Mouse (Mus musculus) olfactory bulb, adult 2 months (tissue): ENCODE measurements around the gene Slc35f6. TPM values are rescaled to one million over a fixed set of nuclear protein-coding genes. Genes with fewer than 3 reads are reported as not detected.
"Not testable (repeated sequence)": the region's sequence is repeated elsewhere in the genome, so short reads cannot be mapped to it uniquely, and the experiment has no call there.

Experiments used
- H3K27ac ChIP-seq: fragments of 200-500 bp; 2 replicates; pipeline ENCODE4 v1.5.1; 2012; ENCODE audit warnings: low read depth, low read length; ENCODE audit not compliant: insufficient read depth
- H3K4me1 ChIP-seq: fragments of 200-500 bp; 2 replicates; pipeline ENCODE4 v1.6.1; 2012; ENCODE audit warnings: low read length; ENCODE audit not compliant: control insufficient read depth, insufficient read depth
- H3K4me3 ChIP-seq: fragments of 200-500 bp; 2 replicates; pipeline ENCODE4 v1.5.1; 2012; ENCODE audit warnings: mild to moderate bottlenecking, low read depth, low read length, moderate library complexity; ENCODE audit not compliant: insufficient read depth
- CTCF ChIP-seq: fragments of 200-500 bp; IDR thresholded peaks from 2 replicates; pipeline ENCODE4 v1.5.1; 2012; ENCODE audit warnings: low read depth, mild to moderate bottlenecking, low read length, moderate library complexity; ENCODE audit not compliant: insufficient read depth
- POLR2A ChIP-seq: fragments of 200-500 bp; IDR thresholded peaks from 2 replicates; pipeline ENCODE4 v1.6.1; 2012; ENCODE audit warnings: mild to moderate bottlenecking, low read depth, low read length, moderate library complexity; ENCODE audit not compliant: insufficient read depth
- WGBS: fragments of 180-500 bp; shearing (Covaris S2); methylation state at CpG from one replicate; pipeline ENCODE4 v1.1.7; 2018; 5-methylcytosine and 5-hydroxymethylcytosine counted together
- polyA plus RNA-seq: library from polyadenylated mRNA; stranded (reverse); fragments of >200 nt; gene quantifications from 2 replicates; pipeline ENCODE4 v1.2.4, GENCODE M21; 2012; ENCODE audit warnings: low replicate concordance; ENCODE audit not compliant: missing spikeins, insufficient read depth, insufficient read length

The Slc35f6 gene
- polyA plus RNA-seq, 1 experiment, result not detected

DNA sequence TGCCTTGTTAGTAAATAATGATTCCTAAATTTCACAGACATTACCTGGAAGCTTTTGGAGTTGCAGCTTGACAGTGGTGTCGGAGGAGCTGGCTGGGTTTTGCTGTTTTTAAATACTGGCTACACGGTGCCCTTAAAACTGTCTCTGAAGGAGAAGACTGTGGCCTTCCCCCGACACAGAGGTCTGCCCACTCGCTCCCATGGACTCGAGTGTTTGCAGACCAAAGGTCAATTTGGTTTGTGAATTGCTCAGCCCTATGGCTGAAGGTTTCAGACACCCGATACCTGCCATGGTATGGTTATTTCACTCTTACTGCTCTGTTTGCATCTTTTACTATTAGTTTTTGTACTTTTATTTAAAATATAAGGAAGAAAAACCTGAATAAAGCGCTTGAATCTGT lies 26.3 kb downstream of the Slc35f6 start:
- no peaks in the 10 kb centered on the region for H3K4me1 ChIP-seq
- TF ChIP-seq POLR2A, result no peak
- no peak for TF ChIP-seq CTCF
- WGBS, result 89% methylated on average over 7 of the region's 7 CpGs
- no peak overlapping the region for H3K4me3 ChIP-seq
- H3K27ac ChIP-seq, result no peak overlapping the region

DNA sequence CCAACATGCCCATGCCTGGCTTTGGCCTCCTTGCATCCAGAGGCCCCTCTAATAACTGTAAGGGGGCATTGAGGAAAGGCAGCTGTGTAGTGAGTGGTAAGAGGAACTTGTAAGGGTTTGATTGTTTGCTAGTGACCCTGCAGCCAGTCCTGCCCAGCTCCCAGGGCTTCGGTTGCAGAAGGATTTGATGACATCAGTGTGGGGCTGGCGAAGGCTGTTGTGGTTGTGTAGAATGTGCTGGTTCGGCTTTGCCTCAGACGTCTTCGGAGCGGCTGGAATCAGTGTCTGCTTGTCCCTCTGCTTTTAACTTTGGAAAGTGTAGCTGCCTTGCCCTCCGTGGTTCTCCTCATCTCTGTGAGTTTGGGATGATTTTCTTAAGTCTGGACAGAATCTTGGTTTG lies 29.1 kb downstream of the Slc35f6 start:
- TF ChIP-seq CTCF, result no peak
- TF ChIP-seq POLR2A, result no peak
- no peaks in the 10 kb centered on the region for H3K4me1 ChIP-seq
- H3K4me3 ChIP-seq, result no peak overlapping the region
- H3K27ac ChIP-seq, result no peak overlapping the region
- 83% methylated on average over 7 of the region's 7 CpGs for WGBS

DNA sequence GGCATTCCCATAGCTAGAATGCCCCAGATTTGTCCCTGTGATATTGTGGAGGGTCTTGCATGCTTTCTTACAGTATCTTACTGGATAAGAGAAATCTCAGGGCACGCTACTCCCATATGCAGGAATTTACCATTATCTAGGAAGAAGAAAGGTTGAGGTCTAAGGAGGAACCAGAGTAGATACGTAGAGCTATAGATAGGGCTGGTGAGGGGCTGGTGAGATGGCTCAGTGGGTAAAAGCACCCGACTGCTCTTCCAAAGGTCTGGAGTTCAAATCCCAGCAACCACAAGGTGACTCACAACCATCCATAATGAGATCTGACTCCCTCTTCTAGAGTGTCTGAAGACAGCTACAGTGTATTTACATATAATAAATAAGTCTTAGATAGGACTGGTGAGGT lies 30.3 kb downstream of the Slc35f6 start:
- H3K27ac ChIP-seq, H3K4me3 ChIP-seq, H3K4me1 ChIP-seq: not testable (repeated sequence)
- 92% methylated on average over 3 of the region's 3 CpGs for WGBS

DNA sequence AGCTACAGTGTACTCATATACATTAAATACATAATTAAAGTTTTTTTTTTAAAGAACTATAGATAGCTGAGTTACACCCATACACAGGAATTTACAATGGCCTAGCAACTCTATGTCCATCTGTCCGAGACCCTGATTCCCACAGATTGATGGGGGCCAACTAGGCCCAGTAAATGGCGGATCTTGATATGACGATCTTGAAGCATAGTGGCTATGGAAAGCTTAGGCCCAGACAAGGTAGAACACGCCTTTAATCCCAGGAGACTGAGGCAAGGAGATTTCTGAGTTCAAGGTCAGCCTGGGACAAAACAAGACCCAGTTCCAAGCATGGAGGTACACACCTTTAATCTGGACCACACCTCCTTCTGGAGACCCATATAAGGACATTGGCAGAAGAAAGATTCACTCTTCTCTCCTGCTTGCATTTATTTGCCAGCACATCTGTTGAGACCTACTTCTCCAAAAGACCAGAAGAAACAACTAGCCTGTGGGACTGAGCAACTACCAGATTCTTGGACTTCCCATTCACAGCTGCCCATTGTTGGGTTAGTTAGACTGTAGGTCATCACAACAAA lies 31.1 kb downstream of the Slc35f6 start:
- no peak overlapping the region for H3K4me3 ChIP-seq
- no peaks in the 10 kb centered on the region for H3K4me1 ChIP-seq
- WGBS, result 98% methylated on average over 4 of the region's 4 CpGs
- no peak overlapping the region for H3K27ac ChIP-seq
- TF ChIP-seq POLR2A (no peak), CTCF (no peak)

DNA sequence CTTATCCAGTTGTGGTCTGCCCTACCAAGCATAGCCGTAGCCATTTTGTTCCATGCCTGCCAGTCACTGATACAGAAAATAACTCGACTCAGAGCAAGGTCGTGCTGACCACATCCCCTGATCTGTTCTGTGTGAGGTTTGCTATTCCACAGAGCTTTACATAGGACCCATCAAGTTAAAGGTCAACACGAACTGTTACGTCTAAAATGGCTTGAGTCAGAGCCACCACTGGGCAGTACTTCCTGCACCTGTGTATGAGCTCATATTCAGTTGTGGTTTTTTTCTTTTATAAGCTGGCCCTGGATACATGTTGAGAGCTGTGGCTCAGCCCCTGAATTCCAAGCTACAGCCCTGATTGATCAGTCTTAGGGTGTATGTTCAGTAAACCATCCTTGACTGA lies 31.9 kb downstream of the Slc35f6 start:
- H3K4me3 ChIP-seq, result no peak overlapping the region
- no peaks in the 10 kb centered on the region for H3K4me1 ChIP-seq
- 89% methylated on average over 5 of the region's 5 CpGs for WGBS
- TF ChIP-seq POLR2A (no peak), CTCF (no peak)
- H3K27ac ChIP-seq, result no peak overlapping the region

DNA sequence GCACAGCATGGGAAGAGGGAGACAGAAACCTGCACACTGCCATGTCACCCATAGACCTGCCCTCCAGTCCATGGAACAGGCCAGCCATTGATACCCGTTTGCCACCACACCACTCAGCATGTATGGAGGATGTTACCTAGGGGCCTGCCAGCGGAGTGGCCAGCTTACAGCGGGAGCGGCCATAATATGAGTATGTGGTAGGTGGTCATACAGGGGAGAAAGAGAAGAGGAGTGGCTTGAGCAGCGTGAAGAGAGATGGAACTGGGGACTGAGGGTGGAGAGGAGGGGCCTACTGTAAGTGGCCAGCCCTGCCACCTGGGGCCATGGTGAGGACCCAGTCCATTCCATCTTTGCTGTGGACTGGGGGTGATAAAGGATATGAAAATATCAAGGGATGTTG lies 34.2 kb downstream of the Slc35f6 start:
- no peak for TF ChIP-seq CTCF
- TF ChIP-seq POLR2A, result no peak
- 96% methylated on average over 5 of the region's 5 CpGs for WGBS
- Histone ChIP-seq H3K4me1 (no peaks in the 10 kb centered on the region), H3K4me3 (no peak overlapping the region), H3K27ac (no peak overlapping the region)

DNA sequence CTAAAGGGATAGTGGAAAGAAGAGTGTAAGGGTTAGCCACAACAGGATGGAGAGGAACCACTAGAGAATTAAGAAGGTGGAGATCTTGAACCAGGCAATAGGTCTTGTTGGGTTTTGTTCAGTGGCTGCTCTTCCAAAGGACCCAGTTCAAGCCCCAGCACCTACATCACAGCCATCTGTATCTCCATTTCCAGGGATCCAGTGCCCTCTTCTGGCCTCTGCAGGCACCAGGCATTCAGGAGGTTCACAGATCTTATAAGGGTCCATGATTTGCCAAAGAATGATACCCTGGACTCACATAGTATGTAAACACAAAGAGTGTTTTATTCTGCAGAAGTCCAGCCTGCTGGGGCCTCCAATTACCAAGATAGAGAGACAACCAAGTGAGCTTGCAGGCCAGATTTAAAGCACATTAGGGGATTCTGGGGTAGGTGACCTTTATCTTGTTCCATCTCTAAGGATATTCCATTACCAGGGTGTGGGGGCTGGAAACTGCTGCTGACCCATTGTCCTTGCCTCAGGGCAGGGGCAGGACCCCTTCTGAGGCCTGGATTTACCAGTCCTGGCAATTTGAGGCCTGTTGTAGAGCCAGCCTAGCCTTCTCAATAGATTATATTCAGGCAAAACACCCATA lies 35.4 kb downstream of the Slc35f6 start:
- Histone ChIP-seq H3K4me3 (no peak overlapping the region), H3K4me1 (no peaks in the 10 kb centered on the region), H3K27ac (no peak overlapping the region)
- TF ChIP-seq POLR2A (no peak), CTCF (no peak)

DNA sequence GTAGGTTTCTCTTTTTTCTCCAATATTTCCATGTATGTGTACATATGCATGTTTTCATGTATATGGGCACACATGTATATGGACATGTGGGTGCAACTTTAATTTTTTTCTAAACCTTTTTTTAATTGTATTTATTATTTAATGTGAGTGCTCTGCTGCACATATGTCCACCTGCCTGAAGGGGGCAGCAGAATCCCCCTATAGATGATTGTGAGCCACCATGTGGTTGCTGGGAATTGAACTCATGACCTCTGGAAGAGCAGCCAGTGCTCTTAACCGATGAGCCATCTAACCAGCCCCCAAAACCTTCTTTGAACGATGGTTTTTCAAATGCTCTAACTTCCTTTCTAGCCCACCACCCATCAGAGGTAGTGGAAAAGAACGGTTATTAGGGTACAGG lies 36.3 kb downstream of the Slc35f6 start:
- Histone ChIP-seq H3K4me3 (no peak overlapping the region), H3K27ac (no peak overlapping the region), H3K4me1 (no peaks in the 10 kb centered on the region)
- TF ChIP-seq CTCF, result no peak
- no peak for TF ChIP-seq POLR2A
- 83% methylated on average over 3 of the region's 3 CpGs for WGBS

DNA sequence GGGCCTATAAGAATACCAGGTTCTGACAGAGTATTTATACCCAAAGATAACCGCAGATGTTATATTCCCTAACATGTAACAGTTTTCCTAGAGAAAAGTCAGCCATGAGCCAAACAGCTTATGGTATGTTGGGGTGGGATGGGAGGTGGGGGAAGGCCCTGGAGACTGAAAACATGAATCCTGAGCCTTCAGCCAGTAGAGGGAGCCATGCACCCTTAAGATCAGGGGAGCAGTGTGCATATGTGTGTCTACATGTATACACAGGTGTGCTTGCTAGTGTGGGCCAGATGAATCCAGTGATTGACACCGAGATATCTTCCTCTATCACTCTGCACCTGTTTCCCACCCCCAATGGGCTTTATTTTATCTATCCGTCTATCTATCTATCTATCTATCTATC lies 39.0 kb downstream of the Slc35f6 start:
- no peak overlapping the region for H3K4me3 ChIP-seq
- TF ChIP-seq POLR2A (no peak), CTCF (no peak)
- no peak overlapping the region for H3K27ac ChIP-seq
- WGBS, result 71% methylated on average over 3 of the region's 3 CpGs
- H3K4me1 ChIP-seq, result no peaks in the 10 kb centered on the region

DNA sequence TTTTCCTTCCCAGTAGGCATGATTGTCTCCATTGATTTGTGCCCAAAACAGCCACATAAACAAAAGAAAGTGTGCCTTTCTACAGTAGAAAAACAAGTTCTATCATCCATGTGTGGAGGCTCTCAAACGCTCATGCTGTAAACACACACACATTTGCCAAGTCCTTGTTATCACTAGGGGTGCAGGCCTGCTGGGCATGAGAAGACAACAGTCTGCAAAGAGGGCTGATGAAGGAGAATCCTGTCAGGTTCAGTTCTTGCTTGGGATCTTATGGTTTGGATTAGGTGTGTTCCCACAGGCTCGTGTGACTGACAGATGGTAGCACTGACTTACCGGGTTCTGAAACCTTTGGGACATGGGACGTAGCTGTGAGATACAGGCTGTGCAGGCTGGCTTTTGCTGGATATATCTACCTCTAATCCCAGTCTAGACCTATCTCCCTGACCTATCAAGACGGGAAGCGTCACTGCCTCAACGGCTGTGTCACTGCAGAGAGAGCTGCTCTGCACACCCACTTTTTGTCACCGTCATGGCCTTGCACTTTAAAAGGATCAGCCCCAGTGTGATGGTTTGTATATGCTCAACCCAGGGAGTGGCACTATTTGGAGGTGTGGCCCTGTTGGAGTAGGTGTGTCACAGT lies 52.7 kb downstream of the Slc35f6 start:
- TF ChIP-seq POLR2A (no peak), CTCF (no peak)

DNA sequence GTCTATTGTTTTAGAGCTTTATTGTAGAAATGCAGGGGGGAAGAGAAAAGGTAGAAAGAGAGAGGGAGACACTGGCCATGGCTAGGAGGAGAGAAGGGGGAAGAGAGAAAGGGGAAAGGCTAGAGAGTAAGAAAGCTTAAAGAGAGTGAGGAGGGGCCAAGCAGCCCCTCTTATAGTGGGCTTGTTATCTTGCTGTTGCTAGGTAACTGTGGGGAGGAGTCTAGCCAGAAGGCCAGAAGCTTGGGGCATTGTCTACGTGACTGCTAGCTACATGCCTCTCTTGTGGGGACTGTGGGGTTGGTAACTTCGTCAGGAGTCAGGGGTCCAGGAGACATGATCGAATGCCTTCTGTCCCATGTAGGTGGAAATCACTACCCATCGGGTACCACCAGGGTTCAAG lies 53.6 kb downstream of the Slc35f6 start:
- 61% methylated on average over 4 of the region's 4 CpGs for WGBS
- not testable (repeated sequence) for H3K4me3 ChIP-seq, H3K27ac ChIP-seq, H3K4me1 ChIP-seq

More for the DNA sequence above, 52.7 kb downstream of the Slc35f6 start:
- Histone ChIP-seq H3K4me1 (no peaks in the 10 kb centered on the region), H3K27ac (no peak overlapping the region), H3K4me3 (no peak overlapping the region)
- WGBS, result 91% methylated on average over 8 of the region's 8 CpGs
